Mouse (Mus musculus) lung, postnatal 0 days (tissue): ENCODE results near the gene Golga7b.

Experiments used
- CTCF ChIP-seq: IDR thresholded peaks from 2 replicates; pipeline ENCODE4 v1.5.1; 2016; ENCODE audit warnings: antibody characterized with exemption, mild to moderate bottlenecking
- EP300 ChIP-seq: IDR thresholded peaks from 2 replicates; pipeline ENCODE4 v1.6.1; 2016; ENCODE audit warnings: antibody characterized with exemption, mild to moderate bottlenecking, control low read depth

- TF ChIP-seq EP300 (no peak), CTCF (no peak)
These were observed 57.1 kb downstream of the Golga7b start for GRCm38 (mm10) chr19:42304506-42304905.
